Mouse (Mus musculus) left cerebral cortex, adult 18-20 months (tissue): ENCODE data around the gene Churc1. TPM values are rescaled to one million over a fixed set of nuclear protein-coding genes. Genes with fewer than 3 reads are reported as not detected.

Source experiments
- DNase-seq, 2 experiments: peaks; one replicate each; pipeline ENCODE4 v3.0.0; 2021 to 2022; ENCODE audit warnings: low spot score in 2 of 2, mixed read lengths in 1 of 2
- long read RNA-seq, 2 experiments: library from polyadenylated mRNA; stranded (forward); transcript quantifications; one replicate each; pipeline ENCODE4 v2.0.0; 2021
- total RNA-seq, 2 experiments: library from RNA; stranded (reverse); gene quantifications; 2 replicates each; pipeline ENCODE4 v1.2.3; 2021

Churc1 gene
- total RNA-seq, result 10 to 100 TPM; 35.8 TPM
- long read RNA-seq, experiment 1, transcript Churc1-201 (4 exons, 676 nt), result major isoform, 7 of 9 reads
- long read RNA-seq, experiment 1, partial matches to known transcripts, result 2 of 9 reads
- long read RNA-seq, experiment 1, other reads (novel, unspliced or antisense), result 0 of 9 reads
- long read RNA-seq, experiment 2, transcript Churc1-201 (4 exons, 676 nt), result major isoform, 8 of 10 reads
- long read RNA-seq, experiment 2, partial matches to known transcripts, result 1 of 10 reads
- long read RNA-seq, experiment 2, other reads (novel, unspliced or antisense), result 1 of 10 reads

GRCm38 (mm10) chr12:76765354-76765851 lies at the start of gene Churc1, which contains the start of gene Fntb:
TSS of gene Churc1 (plus strand) at chr12:76765538.
TSS of gene Fntb (plus strand) at chr12:76765589.
- DNase-seq, result peak; percentile 86 to 87

GRCm38 (mm10) chr12:76718384-76718783 lies 47.0 kb upstream of the Churc1 start:
- DNase-seq, result no peak

GRCm38 (mm10) chr12:76720572-76720971 lies 44.8 kb upstream of the Churc1 start:
- no peak for DNase-seq

GRCm38 (mm10) chr12:76722026-76722425 lies 43.3 kb upstream of the Churc1 start:
- no peak for DNase-seq

GRCm38 (mm10) chr12:76727955-76728354 lies 37.4 kb upstream of the Churc1 start:
- no peak for DNase-seq

GRCm38 (mm10) chr12:76750866-76751459 lies 14.4 kb upstream of the Churc1 start:
- no peak for DNase-seq

- DNase-seq, result peak; percentile 45 to 64
Measured at GRCm38 (mm10) chr12:76752652-76753318, 12.6 kb upstream of the Churc1 start.

GRCm38 (mm10) chr12:76765901-76766630 lies 728 bp downstream of the Churc1 start:
- DNase-seq, result peak; percentile 20 to 29

- DNase-seq, result no peak
Measured at GRCm38 (mm10) chr12:76770841-76771500, 5.6 kb downstream of the Churc1 start.

GRCm38 (mm10) chr12:76771540-76771939 lies 6.2 kb downstream of the Churc1 start:
- DNase-seq, result no peak

GRCm38 (mm10) chr12:76774652-76775051 lies 9.3 kb downstream of the Churc1 start:
- no peak for DNase-seq

- DNase-seq, result no peak
Measured at GRCm38 (mm10) chr12:76775132-76775531, 9.8 kb downstream of the Churc1 start.

GRCm38 (mm10) chr12:76776898-76777297 lies 11.6 kb downstream of the Churc1 start:
- DNase-seq, result no peak

GRCm38 (mm10) chr12:76777845-76778244 lies 12.5 kb downstream of the Churc1 start:
- DNase-seq, result no peak

- DNase-seq, result no peak
Measured at GRCm38 (mm10) chr12:76778305-76779083, 13.2 kb downstream of the Churc1 start.

GRCm38 (mm10) chr12:76779951-76780350 lies 14.6 kb downstream of the Churc1 start:
- DNase-seq, result no peak

GRCm38 (mm10) chr12:76780639-76781468 lies 15.5 kb downstream of the Churc1 start:
- no peak for DNase-seq

- DNase-seq, result no peak
Measured at GRCm38 (mm10) chr12:76784056-76784619, 18.8 kb downstream of the Churc1 start.
